Mouse (Mus musculus) liver, embryonic 12.5 days (tissue): ENCODE results near the gene Sall1. TPM values are rescaled to one million over a fixed set of nuclear protein-coding genes. Genes with fewer than 3 reads are reported as not detected.

ENCODE experiments used
- ATAC-seq: fragments of 200-750 bp; cut with Nextera tagmentation; 2 replicates; pipeline ENCODE4 v1.8.0; 2017; ENCODE audit warnings: moderate number of reproducible peaks, mild to moderate bottlenecking, moderate library complexity
- H3K27ac ChIP-seq: fragments of 300-500 bp; sonication (generic); 2 replicates; pipeline ENCODE4 v1.5.1; 2016; ENCODE audit warnings: mild to moderate bottlenecking
- H3K27me3 ChIP-seq: fragments of 300-500 bp; sonication (generic); replicated peaks from 2 replicates; pipeline ENCODE4 v1.6.1; 2016; ENCODE audit warnings: mild to moderate bottlenecking, moderate library complexity
- H3K36me3 ChIP-seq: fragments of 300-500 bp; sonication (generic); 2 replicates; pipeline ENCODE4 v1.6.1; 2016; ENCODE audit warnings: mild to moderate bottlenecking, moderate library complexity
- H3K4me1 ChIP-seq: fragments of 300-500 bp; sonication (generic); 2 replicates; pipeline ENCODE4 v1.6.1; 2016
- H3K4me2 ChIP-seq: fragments of 300-500 bp; sonication (generic); 2 replicates; pipeline ENCODE4 v1.6.1; 2016; ENCODE audit warnings: mild to moderate bottlenecking, moderate library complexity
- H3K4me3 ChIP-seq: fragments of 300-500 bp; sonication (generic); 2 replicates; pipeline ENCODE4 v1.5.1; 2016; ENCODE audit warnings: mild to moderate bottlenecking, moderate library complexity
- H3K9ac ChIP-seq: fragments of 300-500 bp; sonication (generic); 2 replicates; pipeline ENCODE4 v1.6.1; 2016; ENCODE audit warnings: mild to moderate bottlenecking, moderate library complexity
- H3K9me3 ChIP-seq: fragments of 300-500 bp; sonication (generic); replicated peaks from 2 replicates; pipeline ENCODE4 v1.6.1; 2016; ENCODE audit warnings: mild to moderate bottlenecking, moderate library complexity
- WGBS: fragments of 180-500 bp; shearing (Covaris S2); methylation state at CpG from one replicate; pipeline ENCODE4 v1.1.7; 2016; ENCODE audit not compliant: insufficient replicate concordance; 5-methylcytosine and 5-hydroxymethylcytosine counted together
- polyA plus RNA-seq: library from polyadenylated mRNA; unstranded; fragments of >200 nt; fragmentation: Nextera tagmentation; extraction: Ambion mirVana; gene quantifications from 2 replicates; pipeline ENCODE4 v1.2.1, GENCODE M21; 2016

The Sall1 gene
- 1.4 and 1.6 TPM in 2 replicates for polyA plus RNA-seq

DNA sequence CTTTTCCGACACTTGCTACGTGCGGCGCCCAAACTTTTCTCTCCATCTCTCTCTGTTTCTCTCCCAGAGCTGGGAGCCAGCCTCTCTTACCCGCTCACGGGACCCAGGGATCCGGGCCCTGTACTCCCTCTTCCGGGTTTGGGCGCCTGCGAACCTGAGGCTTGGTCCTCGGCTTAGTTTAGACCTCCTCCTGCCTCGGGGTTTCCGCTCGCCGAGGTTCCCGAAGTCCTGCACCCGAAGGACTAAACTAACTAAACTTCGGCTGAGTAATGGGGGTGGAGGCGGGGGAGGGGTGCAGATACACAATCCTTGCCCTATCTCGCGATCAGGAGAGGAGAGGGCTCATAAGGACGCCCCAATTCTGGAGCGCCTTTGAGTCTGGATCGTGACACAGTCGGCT is at the start of gene Sall1:
Gene Sall1 (minus strand): TSS at position 223 of the 400 bp plus-strand sequence.
- Histone ChIP-seq H3K9ac (no peak within 1 kb of the TSS; the same call in 1 of the 2 replicates), H3K4me3 (peak within 1 kb of the TSS; percentile 50), H3K4me1 (peaks cover 7% of the 10 kb centered on the region; the same call in 1 of the 2 replicates), H3K27me3 (peaks cover 99% of the 10 kb centered on the region), H3K27ac (peak within 1 kb of the TSS; percentile 72), H3K9me3 (no peaks in the 10 kb centered on the region), H3K36me3 (no peaks in the 10 kb centered on the region), H3K4me2 (peak within 1 kb of the TSS; percentile 65)
- no peak for ATAC-seq
- under 1% methylated on average over 25 of the region's 25 CpGs for WGBS

DNA sequence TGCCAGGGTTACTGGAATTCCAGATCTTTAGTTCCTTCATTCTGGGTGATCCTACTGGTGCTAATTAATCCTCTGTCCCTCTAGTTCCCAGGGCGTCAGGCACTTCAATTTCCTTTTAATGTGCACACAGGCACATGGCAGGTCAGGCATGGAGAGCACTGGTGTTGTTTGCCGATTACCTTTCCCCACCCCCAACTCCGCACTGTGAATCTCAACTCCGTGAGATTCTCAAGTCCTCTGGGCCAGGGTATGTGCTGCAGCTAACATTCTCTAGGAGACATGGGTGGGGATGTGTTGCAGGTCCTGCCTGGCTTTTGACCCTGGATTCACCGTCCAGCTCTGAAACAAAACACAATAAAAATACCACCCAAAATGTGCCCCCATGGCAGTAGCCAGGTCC is 46.0 kb upstream of the Sall1 start:
- Histone ChIP-seq H3K9ac (no peak overlapping the region), H3K36me3 (no peaks in the 10 kb centered on the region), H3K27me3 (no peaks in the 10 kb centered on the region), H3K4me2 (no peak overlapping the region), H3K27ac (no peak overlapping the region), H3K4me1 (no peaks in the 10 kb centered on the region), H3K9me3 (no peaks in the 10 kb centered on the region), H3K4me3 (no peak overlapping the region)
- WGBS, result 47% methylated on average over 5 of the region's 5 CpGs
- ATAC-seq, result no peak

DNA sequence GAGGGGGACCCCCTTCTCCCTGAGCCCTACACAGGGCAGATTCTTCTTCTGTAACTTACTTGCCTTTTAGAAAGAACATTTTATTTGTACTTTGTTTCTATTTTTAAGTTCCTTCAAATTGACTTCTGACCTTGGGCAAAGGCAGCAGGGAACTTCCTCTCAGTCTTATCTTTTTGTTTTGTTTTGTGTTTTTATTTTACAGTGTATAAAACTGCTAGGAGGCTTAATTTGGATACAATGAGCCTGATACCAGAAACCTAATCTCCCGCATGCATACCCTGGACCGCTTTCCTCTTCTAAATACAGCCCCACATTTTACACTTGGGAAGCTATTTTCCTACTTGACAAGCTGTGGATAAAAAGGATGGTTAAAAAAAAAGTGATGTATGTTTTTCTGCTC is 35.2 kb upstream of the Sall1 start:
- no peak for ATAC-seq
- no peak overlapping the region for H3K9ac ChIP-seq
- no peak overlapping the region for H3K27ac ChIP-seq
- no peaks in the 10 kb centered on the region for H3K4me1 ChIP-seq
- no peaks in the 10 kb centered on the region for H3K36me3 ChIP-seq
- no peaks in the 10 kb centered on the region for H3K9me3 ChIP-seq
- no peak overlapping the region for H3K4me3 ChIP-seq
- no peak overlapping the region for H3K4me2 ChIP-seq
- 67% methylated on average over 2 of the region's 2 CpGs for WGBS
- H3K27me3 ChIP-seq, result 0 out of 2 replicates have a peak, but pooled peaks cover 5% of the 10 kb centered on the region

DNA sequence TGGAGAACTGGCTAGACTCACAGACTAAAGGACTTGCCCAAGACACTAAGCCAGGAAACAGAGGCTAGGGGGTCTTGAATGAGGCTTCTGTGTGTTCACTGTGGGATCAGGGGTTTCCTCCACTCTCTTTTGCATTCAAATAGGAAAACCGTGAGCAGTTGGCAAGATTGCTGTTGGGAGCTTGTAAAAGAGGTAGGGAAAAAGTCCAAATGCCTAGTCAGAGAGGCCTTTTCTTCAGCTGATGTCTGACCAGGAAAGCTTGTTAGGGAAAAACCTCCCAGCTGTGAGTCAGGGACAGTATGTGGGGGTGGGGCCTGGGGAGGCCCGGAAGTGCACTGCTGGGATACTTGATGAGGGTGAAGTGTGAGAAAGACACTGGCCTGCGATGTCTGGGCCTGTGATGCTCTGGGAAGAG is 29.0 kb upstream of the Sall1 start:
- H3K27me3 ChIP-seq, result no peaks in the 10 kb centered on the region
- H3K9ac ChIP-seq, result no peak overlapping the region

DNA sequence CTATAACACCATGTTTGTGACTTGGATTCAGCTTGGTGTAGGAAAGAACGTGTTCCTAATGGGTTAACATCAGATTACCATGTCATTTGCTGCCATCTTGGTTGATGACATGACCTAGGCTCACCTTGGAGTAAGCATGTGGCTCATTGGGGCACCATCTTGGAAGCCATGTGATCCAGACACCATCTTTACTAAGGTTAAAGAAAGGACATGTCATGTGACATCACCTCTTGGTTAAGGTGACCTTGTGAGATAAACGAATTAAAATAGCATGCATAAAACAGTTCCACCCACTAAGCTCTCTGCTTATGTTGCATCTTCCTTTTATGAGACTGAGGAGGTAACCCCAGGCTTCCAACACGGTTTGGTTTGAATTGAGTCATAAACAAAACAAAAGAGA is 23.5 kb upstream of the Sall1 start:
- WGBS, result 64% methylated on average over 3 of the region's 3 CpGs
- H3K4me3 ChIP-seq, result no peak overlapping the region
- no peak overlapping the region for H3K9ac ChIP-seq
- H3K9me3 ChIP-seq, result no peaks in the 10 kb centered on the region
- ATAC-seq, result no peak
- H3K27me3 ChIP-seq, result no peaks in the 10 kb centered on the region
- H3K27ac ChIP-seq, result no peak overlapping the region
- no peak overlapping the region for H3K4me2 ChIP-seq
- no peaks in the 10 kb centered on the region for H3K4me1 ChIP-seq
- H3K36me3 ChIP-seq, result no peaks in the 10 kb centered on the region

More for the DNA sequence above, 29.0 kb upstream of the Sall1 start:
- no peaks in the 10 kb centered on the region for H3K9me3 ChIP-seq
- H3K36me3 ChIP-seq, result no peaks in the 10 kb centered on the region
- H3K27ac ChIP-seq, result no peak overlapping the region
- no peak overlapping the region for H3K4me3 ChIP-seq
- ATAC-seq, result no peak
- no peak overlapping the region for H3K4me2 ChIP-seq
- H3K4me1 ChIP-seq, result no peaks in the 10 kb centered on the region
- 22% methylated on average over 3 of the region's 3 CpGs for WGBS

DNA sequence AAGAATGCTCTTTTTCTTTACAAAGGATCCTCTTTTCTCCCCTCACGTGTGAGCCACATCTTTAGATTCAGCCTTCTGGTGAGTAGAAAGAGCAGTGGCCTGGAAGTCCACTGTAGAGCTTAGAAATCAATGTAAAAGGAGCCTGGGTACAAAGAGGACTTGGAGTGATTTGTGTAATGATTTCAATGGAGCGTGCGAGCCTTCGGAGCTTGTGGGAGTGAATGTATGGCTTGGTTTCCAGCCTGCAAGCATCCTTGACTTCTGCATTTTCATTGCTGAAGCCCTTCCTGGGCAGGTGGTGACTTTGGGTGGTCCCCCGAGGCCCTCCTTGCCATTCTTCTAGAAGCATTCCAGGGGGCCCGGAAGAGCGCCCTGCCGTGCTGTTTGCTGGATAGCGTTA is 20.1 kb upstream of the Sall1 start:
- no peak for ATAC-seq
- no peaks in the 10 kb centered on the region for H3K27me3 ChIP-seq
- WGBS, result 69% methylated on average over 9 of the region's 9 CpGs

DNA sequence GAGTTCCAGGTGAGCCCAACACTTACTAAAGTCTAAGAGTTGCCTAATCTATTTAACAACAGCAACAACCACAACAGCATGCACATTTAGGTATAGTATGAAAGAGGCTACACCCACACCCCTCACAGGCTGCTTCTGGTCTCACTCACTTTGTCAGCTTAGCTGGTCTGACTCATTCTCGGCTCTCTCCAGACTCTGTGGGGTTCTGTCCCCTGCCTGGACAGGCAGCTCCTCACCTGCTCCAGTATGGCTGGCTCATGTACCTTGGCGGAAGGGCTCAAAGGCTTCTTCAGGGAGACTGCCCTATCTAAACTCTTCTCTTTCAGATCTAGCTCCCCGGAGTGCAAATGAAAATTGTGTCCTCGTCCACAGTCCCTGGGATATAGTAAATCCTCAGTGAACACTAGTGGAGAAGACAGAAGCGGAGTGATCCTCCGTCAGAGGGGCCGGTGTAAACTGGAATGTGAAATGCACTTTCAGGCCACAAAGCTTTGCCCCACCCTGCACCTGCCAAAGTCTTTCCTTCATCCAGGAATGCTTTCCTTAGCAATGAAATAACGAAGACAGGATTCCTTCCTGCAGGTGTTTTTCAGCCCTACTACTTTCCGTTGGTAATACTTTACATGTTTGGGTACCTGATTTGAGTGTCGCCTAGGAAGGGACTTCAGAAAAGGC is 19.5 kb upstream of the Sall1 start:
- H3K27ac ChIP-seq, result no peak overlapping the region
- no peak overlapping the region for H3K4me2 ChIP-seq
- no peak overlapping the region for H3K4me3 ChIP-seq
- ATAC-seq, result no peak
- 70% methylated on average over 10 of the region's 10 CpGs for WGBS
- H3K27me3 ChIP-seq, result no peaks in the 10 kb centered on the region
- H3K9me3 ChIP-seq, result no peaks in the 10 kb centered on the region
- no peaks in the 10 kb centered on the region for H3K4me1 ChIP-seq
- H3K9ac ChIP-seq, result no peak overlapping the region
- H3K36me3 ChIP-seq, result no peaks in the 10 kb centered on the region

More for the DNA sequence above, 20.1 kb upstream of the Sall1 start:
- H3K4me1 ChIP-seq, result no peaks in the 10 kb centered on the region
- H3K9ac ChIP-seq, result no peak overlapping the region
- no peaks in the 10 kb centered on the region for H3K9me3 ChIP-seq
- no peak overlapping the region for H3K4me3 ChIP-seq
- H3K36me3 ChIP-seq, result no peaks in the 10 kb centered on the region
- no peak overlapping the region for H3K4me2 ChIP-seq
- no peak overlapping the region for H3K27ac ChIP-seq

DNA sequence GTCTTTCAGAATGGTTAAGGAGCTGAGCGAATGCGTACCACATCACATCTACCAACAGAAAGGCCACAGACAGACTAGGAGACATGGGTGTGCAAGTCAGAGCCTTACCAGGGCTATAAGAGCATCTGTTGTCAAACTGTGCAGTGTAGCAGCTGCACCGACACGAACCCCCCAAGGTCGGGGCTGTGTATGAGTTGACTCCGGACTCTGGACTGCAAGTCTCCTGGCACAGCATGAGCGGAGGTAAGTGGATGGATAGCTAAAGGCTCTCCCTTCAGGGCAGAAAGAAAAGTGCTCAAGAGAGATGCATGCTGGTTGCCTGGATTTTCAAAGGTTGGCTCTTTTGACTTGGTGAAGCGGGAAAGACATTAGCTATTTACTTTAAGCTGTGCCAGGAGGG is 16.8 kb upstream of the Sall1 start:
- Histone ChIP-seq H3K4me1 (no peaks in the 10 kb centered on the region), H3K9ac (no peak overlapping the region), H3K27ac (no peak overlapping the region), H3K4me3 (no peak overlapping the region), H3K4me2 (no peak overlapping the region), H3K27me3 (no peaks in the 10 kb centered on the region), H3K36me3 (no peaks in the 10 kb centered on the region), H3K9me3 (no peaks in the 10 kb centered on the region)
- 74% methylated on average over 8 of the region's 8 CpGs for WGBS
- ATAC-seq, result no peak

DNA sequence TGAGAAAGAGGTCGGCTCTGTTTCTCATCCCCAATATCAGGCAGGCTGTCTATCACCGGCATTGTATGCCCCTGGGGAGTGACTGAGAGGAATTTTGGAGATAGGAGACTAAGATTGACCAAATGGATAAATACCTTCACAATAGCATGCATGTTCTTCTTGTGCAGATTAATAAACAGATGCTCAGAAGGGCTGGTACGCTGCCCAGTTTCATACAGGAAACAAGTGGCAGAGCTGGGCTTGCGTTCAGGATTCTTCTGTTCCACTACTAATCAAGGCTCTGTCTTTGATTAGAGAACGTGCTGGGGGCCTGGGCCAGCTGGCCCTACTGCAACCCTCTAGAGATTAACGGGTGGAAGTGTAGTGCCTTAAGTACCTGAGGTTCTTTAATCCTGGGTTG is 15.5 kb upstream of the Sall1 start:
- H3K4me3 ChIP-seq, result no peak overlapping the region
- no peak overlapping the region for H3K4me2 ChIP-seq
- 52% methylated on average over 6 of the region's 6 CpGs for WGBS
- H3K27me3 ChIP-seq, result no peaks in the 10 kb centered on the region; the same call in 1 of the 2 replicates
- no peak overlapping the region for H3K9ac ChIP-seq
- H3K36me3 ChIP-seq, result no peaks in the 10 kb centered on the region
- no peaks in the 10 kb centered on the region for H3K4me1 ChIP-seq
- no peak for ATAC-seq
- H3K9me3 ChIP-seq, result no peaks in the 10 kb centered on the region
- H3K27ac ChIP-seq, result no peak overlapping the region

DNA sequence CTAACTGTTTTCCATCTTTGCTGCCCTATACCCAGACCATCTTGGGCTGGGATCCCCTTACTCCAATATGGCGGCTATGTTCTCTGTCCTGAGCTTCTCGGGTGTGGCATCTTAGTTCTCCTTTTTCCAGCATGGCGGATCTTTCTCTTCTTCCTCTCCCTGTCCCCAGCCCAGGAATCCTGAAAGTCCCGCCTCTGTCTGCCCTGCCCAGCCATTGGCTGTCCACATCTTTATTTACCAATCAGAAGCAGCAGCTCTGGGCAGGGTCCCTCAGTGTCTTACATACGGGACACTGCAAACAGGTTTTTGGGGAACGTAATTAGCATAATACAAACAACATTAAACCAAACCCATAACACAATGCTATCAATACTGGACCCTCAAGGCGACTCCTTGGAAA is 8.9 kb upstream of the Sall1 start:
- WGBS, result 73% methylated on average over 7 of the region's 7 CpGs
- no peak for ATAC-seq

DNA sequence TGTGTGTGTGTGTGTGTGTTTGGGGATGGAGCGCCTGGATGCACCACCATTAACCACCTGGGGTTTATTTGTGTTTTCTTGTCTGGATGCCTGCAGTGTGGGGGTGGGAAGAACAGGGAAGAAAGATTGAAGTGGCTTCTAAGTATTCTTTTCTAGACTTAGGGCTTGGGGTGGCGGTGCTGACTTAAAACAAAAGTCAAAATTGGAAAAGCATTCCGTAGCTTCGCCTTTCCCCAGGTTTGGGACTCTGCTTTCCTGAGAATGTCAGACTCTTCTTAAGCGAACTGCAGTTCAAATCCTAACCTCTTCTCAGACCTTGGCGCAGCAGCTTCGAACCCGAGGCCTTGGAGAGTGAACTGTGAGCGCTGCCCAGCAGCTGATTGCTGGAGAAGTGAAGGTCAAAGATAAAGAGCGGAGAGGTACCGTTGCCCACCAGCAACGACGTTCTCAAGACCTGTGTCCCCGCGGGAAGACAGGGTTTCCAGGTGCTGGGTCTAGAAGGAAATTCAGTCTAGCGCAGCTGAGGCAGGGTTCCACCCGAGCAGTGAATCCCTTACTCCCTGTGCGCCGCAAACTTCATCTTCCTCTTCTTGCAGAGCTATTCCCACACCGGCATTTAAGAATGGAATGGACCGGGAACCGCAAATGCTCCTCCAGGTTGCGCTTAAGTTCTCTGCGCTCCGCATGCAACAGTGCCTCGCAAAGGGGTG is 2.8 kb upstream of the Sall1 start:
- Histone ChIP-seq H3K36me3 (no peaks in the 10 kb centered on the region), H3K9ac (no peak overlapping the region), H3K9me3 (no peaks in the 10 kb centered on the region), H3K27me3 (peaks cover 88% of the 10 kb centered on the region), H3K27ac (no peak overlapping the region), H3K4me1 (peaks cover 7% of the 10 kb centered on the region; the same call in 1 of the 2 replicates), H3K4me2 (peak overlapping the region; percentile 65), H3K4me3 (peak overlapping the region; percentile 12; the same call in 1 of the 2 replicates)
- no peak for ATAC-seq
- WGBS, result 5% methylated on average over 26 of the region's 26 CpGs

More for the DNA sequence above, 8.9 kb upstream of the Sall1 start:
- Histone ChIP-seq H3K9me3 (no peaks in the 10 kb centered on the region), H3K4me3 (no peak overlapping the region), H3K4me2 (no peak overlapping the region), H3K36me3 (no peaks in the 10 kb centered on the region), H3K4me1 (no peaks in the 10 kb centered on the region), H3K27me3 (peaks cover 27% of the 10 kb centered on the region), H3K9ac (no peak overlapping the region), H3K27ac (no peak overlapping the region)

DNA sequence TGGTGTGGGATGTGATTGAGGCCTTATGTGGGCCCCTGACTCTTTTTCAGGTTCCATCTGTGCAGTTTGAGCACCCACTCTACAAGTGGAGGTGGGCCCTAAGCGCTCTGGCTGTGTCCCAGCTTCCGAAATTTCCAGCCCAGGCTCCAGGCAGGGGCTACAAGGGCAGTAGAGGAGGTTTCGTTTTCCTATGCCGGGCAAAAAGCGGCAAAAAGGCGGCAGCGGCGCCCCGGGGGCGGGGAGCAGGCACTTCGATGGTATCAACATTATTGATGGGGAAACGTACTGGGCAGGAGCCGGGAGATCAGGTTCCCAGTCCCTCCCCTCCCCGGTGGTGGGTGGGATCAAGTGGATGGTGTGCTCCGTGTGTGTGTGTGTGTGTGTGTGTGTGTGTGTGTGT is 2.3 kb upstream of the Sall1 start:
- 2% methylated on average over 15 of the region's 15 CpGs for WGBS
- Histone ChIP-seq H3K27ac (no peak overlapping the region), H3K36me3 (no peaks in the 10 kb centered on the region), H3K9ac (no peak overlapping the region), H3K4me1 (peaks cover 7% of the 10 kb centered on the region; the same call in 1 of the 2 replicates), H3K4me3 (peak overlapping the region; percentile 12), H3K27me3 (peaks cover 94% of the 10 kb centered on the region), H3K9me3 (no peaks in the 10 kb centered on the region), H3K4me2 (peak overlapping the region; percentile 65)
- ATAC-seq, result no peak
